Mouse (Mus musculus): ENCODE measurements at regions not wholly inside any gene's neighbourhood (a gene's known extent, or its start where the extent isn't known, plus 50 kb on each side); places are given as distances from the start of the nearest gene placed in this dataset.
A peak's percentile ranks its signal among the peaks of the same experiment; 100 is the strongest.

DNA sequence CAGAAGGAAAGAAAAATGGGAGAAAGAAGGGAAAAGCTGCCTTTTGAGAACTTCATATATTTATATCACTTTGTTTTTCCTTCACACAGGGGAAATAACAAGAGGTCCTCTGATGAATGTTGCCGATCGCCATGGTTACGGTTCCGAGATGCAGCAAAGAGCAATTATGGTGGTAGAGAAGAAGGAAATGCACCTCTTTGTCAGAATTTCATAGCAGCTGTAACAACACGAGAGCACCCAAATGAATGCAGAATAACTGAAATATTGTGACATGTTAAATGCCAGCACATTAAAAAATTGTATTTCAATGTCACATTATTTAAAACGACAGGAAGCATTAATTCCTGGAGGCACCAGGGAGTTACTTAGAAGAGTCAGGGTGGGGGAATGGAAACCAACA, 279.4 kb downstream of the Mctp2 start:
- Histone ChIP-seq H3K4me2 (replicated peaks) (no peak overlapping the region), H3K4me3 (no peak overlapping the region), H3K9me3 (no peaks in the 10 kb centered on the region), H3K27me3 (no peaks in the 10 kb centered on the region), H3K4me1 (no peaks in the 10 kb centered on the region), H3K9ac (no peak overlapping the region), H3K36me3 (no peaks in the 10 kb centered on the region), H3K27ac (no peak overlapping the region)
- ATAC-seq (ENCODE audit: low FRiP score, low read depth) = no peak
- WGBS = 82% methylated on average over 6 of the region's 6 CpGs

DNA sequence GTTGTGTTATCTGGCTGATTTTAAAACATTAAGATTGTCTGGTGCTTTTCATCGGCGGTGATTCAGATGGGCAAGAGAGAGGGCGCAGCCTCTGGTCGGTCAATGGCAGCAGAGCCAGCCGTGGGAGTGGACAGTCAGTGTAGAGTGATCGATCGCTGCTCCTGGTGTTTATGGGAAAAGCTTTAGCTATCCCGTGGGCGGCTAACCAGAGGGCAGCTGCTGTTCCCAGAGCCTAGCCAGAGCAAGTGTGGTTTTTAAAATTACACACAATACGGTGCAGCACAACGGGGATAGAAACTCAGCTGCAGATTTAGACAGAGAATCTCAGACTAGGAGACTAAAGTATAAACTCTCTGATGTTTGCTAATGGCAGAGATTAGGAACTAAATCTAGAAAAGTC, 297.3 kb downstream of the Mctp2 start:
- Histone ChIP-seq H3K27ac (no peak overlapping the region), H3K4me2 (replicated peaks) (no peak overlapping the region), H3K36me3 (no peaks in the 10 kb centered on the region), H3K27me3 (no peaks in the 10 kb centered on the region), H3K9ac (no peak overlapping the region), H3K9me3 (no peaks in the 10 kb centered on the region), H3K4me1 (no peaks in the 10 kb centered on the region), H3K4me3 (no peak overlapping the region)
- ATAC-seq (ENCODE audit: low FRiP score, low read depth) = no peak
- WGBS = 83% methylated on average over 11 of the region's 11 CpGs

DNA sequence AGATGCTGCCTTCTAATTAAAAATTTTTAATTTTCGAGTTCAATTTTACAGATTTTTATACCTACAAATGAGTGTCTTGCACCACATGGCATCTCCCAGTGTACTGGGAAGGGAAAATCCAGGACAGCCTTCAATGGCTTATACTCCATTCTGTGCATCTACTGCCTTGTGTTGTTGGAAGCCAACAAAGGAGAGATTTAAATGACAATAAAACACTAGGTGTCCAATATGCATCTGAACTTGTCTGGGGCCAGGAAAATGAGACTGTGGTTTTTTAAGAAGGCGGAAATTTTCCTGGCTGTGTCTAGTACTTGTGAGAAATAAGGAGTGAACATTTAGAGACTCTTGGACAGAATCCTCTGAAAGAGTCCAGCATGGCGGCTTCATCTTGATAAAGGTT, 302.1 kb downstream of the Mctp2 start:
- Histone ChIP-seq H3K36me3 (no peaks in the 10 kb centered on the region), H3K4me1 (no peaks in the 10 kb centered on the region), H3K27ac (no peak overlapping the region), H3K27me3 (no peaks in the 10 kb centered on the region), H3K9ac (no peak overlapping the region), H3K9me3 (no peaks in the 10 kb centered on the region), H3K4me2 (replicated peaks) (no peak overlapping the region), H3K4me3 (no peak overlapping the region)
- 76% methylated on average over 3 of the region's 3 CpGs for WGBS
- ATAC-seq (ENCODE audit: low FRiP score, low read depth) = no peak

DNA sequence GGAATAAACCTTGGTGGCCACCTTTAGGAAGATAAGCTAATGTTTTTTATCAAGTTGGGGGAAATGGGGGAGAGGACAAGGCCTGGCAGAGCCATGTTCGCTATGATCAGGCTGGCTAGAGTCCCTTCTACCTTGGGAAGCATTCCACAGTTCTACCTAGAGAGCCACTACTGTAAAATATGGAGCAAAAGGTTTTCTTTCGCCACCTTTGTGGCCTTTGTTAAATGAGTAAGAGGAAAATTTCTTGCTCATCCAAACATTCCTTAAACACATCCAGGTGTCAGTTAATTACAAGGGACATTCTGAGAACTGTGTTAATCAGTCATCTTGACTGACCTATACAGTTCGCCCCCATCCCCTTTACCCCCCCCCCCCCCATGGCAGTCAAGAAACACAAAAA, 313.9 kb downstream of the Mctp2 start:
- H3K9ac ChIP-seq = no peak overlapping the region
- ATAC-seq (ENCODE audit: low FRiP score, low read depth) = no peak
- WGBS = 54% methylated on average over 3 of the region's 3 CpGs
- no peaks in the 10 kb centered on the region for H3K27me3 ChIP-seq
- no peaks in the 10 kb centered on the region for H3K9me3 ChIP-seq
- no peaks in the 10 kb centered on the region for H3K36me3 ChIP-seq
- H3K4me1 ChIP-seq = no peaks in the 10 kb centered on the region
- no peak overlapping the region for H3K27ac ChIP-seq
- H3K4me2 ChIP-seq (replicated peaks) = no peak overlapping the region
- no peak overlapping the region for H3K4me3 ChIP-seq

DNA sequence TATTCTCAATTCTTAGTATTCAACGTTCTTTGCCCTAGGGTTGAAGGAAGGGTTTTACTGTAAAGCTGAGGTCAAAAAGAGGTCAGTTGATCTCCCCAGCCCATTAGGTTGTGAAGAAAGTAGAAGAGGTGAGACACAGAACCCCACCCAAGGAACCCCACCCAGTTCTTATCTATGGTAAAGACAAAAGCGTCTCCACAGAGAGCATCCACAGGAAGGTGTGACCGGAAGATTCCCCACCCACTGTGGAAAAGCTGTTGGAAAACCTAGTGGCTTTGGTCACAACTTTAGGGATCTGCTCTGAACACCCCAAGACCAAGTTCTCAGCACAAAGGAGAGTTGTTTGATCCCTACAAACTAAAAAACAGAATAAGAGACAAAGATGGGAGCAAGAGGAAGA, 314.6 kb downstream of the Mctp2 start:
- no peaks in the 10 kb centered on the region for H3K36me3 ChIP-seq
- H3K4me3 ChIP-seq = no peak overlapping the region
- no peaks in the 10 kb centered on the region for H3K9me3 ChIP-seq
- 76% methylated on average over 3 of the region's 3 CpGs for WGBS
- H3K4me2 ChIP-seq (replicated peaks) = no peak overlapping the region
- no peak overlapping the region for H3K9ac ChIP-seq
- no peaks in the 10 kb centered on the region for H3K4me1 ChIP-seq
- H3K27ac ChIP-seq = no peak overlapping the region
- no peaks in the 10 kb centered on the region for H3K27me3 ChIP-seq
- ATAC-seq (ENCODE audit: low FRiP score, low read depth) = no peak

- 84% methylated on average over 4 of the region's 4 CpGs for WGBS
- H3K4me3 ChIP-seq = no peak overlapping the region
- H3K27me3 ChIP-seq = no peaks in the 10 kb centered on the region
- H3K4me2 ChIP-seq (replicated peaks) = no peak overlapping the region
- H3K9me3 ChIP-seq = no peaks in the 10 kb centered on the region
- ATAC-seq (ENCODE audit: low FRiP score, low read depth) = no peak
- H3K36me3 ChIP-seq = no peaks in the 10 kb centered on the region
- H3K4me1 ChIP-seq = no peaks in the 10 kb centered on the region
- no peak overlapping the region for H3K27ac ChIP-seq
- H3K9ac ChIP-seq = no peak overlapping the region
Measured at GRCm38 (mm10) chr7:71991206-71991605, 315.2 kb downstream of the Mctp2 start.

GRCm38 (mm10) chr7:71966015-71966414, 340.4 kb downstream of the Mctp2 start:
- Histone ChIP-seq H3K4me3 (no peak overlapping the region), H3K9me3 (no peaks in the 10 kb centered on the region), H3K36me3 (no peaks in the 10 kb centered on the region), H3K9ac (no peak overlapping the region), H3K27me3 (no peaks in the 10 kb centered on the region), H3K27ac (no peak overlapping the region), H3K4me2 (replicated peaks) (no peak overlapping the region), H3K4me1 (no peaks in the 10 kb centered on the region)
- 70% methylated on average over 4 of the region's 4 CpGs for WGBS
- no peak for ATAC-seq (ENCODE audit: low FRiP score, low read depth)

- Histone ChIP-seq H3K36me3 (no peaks in the 10 kb centered on the region), H3K27me3 (no peaks in the 10 kb centered on the region), H3K4me3 (no peak overlapping the region), H3K4me2 (replicated peaks) (no peak overlapping the region), H3K9ac (no peak overlapping the region), H3K9me3 (no peaks in the 10 kb centered on the region), H3K4me1 (no peaks in the 10 kb centered on the region; the same call in 1 of the 2 replicates), H3K27ac (no peak overlapping the region)
- ATAC-seq (ENCODE audit: low FRiP score, low read depth) = no peak
- 74% methylated on average over 4 of the region's 4 CpGs for WGBS
Measured at GRCm38 (mm10) chr7:71963456-71963855, 343.0 kb downstream of the Mctp2 start.

GRCm38 (mm10) chr7:71962851-71963250, 343.6 kb downstream of the Mctp2 start:
- WGBS = 91% methylated on average over 3 of the region's 3 CpGs
- no peak overlapping the region for H3K9ac ChIP-seq
- no peaks in the 10 kb centered on the region for H3K9me3 ChIP-seq
- H3K27ac ChIP-seq = no peak overlapping the region
- H3K36me3 ChIP-seq = no peaks in the 10 kb centered on the region
- H3K4me1 ChIP-seq = no peaks in the 10 kb centered on the region; the same call in 1 of the 2 replicates
- ATAC-seq (ENCODE audit: low FRiP score, low read depth) = no peak
- H3K4me3 ChIP-seq = no peak overlapping the region
- no peak overlapping the region for H3K4me2 ChIP-seq (replicated peaks)
- H3K27me3 ChIP-seq = no peaks in the 10 kb centered on the region

- Histone ChIP-seq H3K27ac (no peak overlapping the region), H3K4me3 (peak overlapping the region; percentile 23), H3K9ac (no peak overlapping the region), H3K4me1 (no peaks in the 10 kb centered on the region; the same call in 1 of the 2 replicates), H3K27me3 (no peaks in the 10 kb centered on the region), H3K9me3 (no peaks in the 10 kb centered on the region), H3K36me3 (no peaks in the 10 kb centered on the region), H3K4me2 (replicated peaks) (peak overlapping the region; percentile 53)
- ATAC-seq (ENCODE audit: low FRiP score, low read depth) = peak; percentile 69
- 3% methylated on average over 11 of the region's 11 CpGs for WGBS
Measured at GRCm38 (mm10) chr7:71960453-71961230, 345.8 kb downstream of the Mctp2 start.

GRCm38 (mm10) chr7:71946548-71946947, 359.9 kb downstream of the Mctp2 start:
- Histone ChIP-seq H3K9ac (no peak overlapping the region), H3K4me2 (replicated peaks) (no peak overlapping the region), H3K4me3 (no peak overlapping the region), H3K27me3 (no peaks in the 10 kb centered on the region), H3K4me1 (peaks cover 3% of the 10 kb centered on the region; the same call in 1 of the 2 replicates), H3K9me3 (no peaks in the 10 kb centered on the region), H3K36me3 (no peaks in the 10 kb centered on the region), H3K27ac (no peak overlapping the region)
- ATAC-seq (ENCODE audit: low FRiP score, low read depth) = no peak
- 80% methylated on average over 6 of the region's 6 CpGs for WGBS

- H3K4me1 ChIP-seq = peaks cover 8% of the 10 kb centered on the region; the same call in 1 of the 2 replicates
- no peak overlapping the region for H3K4me2 ChIP-seq (replicated peaks)
- no peaks in the 10 kb centered on the region for H3K27me3 ChIP-seq
- H3K36me3 ChIP-seq = no peaks in the 10 kb centered on the region
- H3K27ac ChIP-seq = no peak overlapping the region
- 51% methylated on average over 16 of the region's 16 CpGs for WGBS
- no peak overlapping the region for H3K4me3 ChIP-seq
- H3K9me3 ChIP-seq = no peaks in the 10 kb centered on the region
- no peak for ATAC-seq (ENCODE audit: low FRiP score, low read depth)
- no peak overlapping the region for H3K9ac ChIP-seq
Measured at GRCm38 (mm10) chr7:71943078-71944042, 363.0 kb downstream of the Mctp2 start.
